Mouse (Mus musculus) megakaryocyte, adult 5-6 weeks (primary cell): ENCODE data around the gene Creld2. TPM values are rescaled to one million over a fixed set of nuclear protein-coding genes. Genes with fewer than 3 reads are reported as not detected.

Experiments
- ATAC-seq: 2 replicates; pipeline ENCODE4 v1.8.0; 2016; ENCODE audit warnings: mild to moderate bottlenecking, inconsistent platforms; ENCODE audit not compliant: poor library complexity, severe bottlenecking
- total RNA-seq, 2 experiments: library from RNA; stranded (forward) in 1 of 2; stranded (reverse) in 1 of 2; fragments of 153-499, 151-499 nt in 1 of 2; fragments of 221-1000, 200-1000 nt in 1 of 2; gene quantifications; 2 replicates each; pipeline versions ENCODE4 v1.2.3 to v1.2.4; 2015 to 2017

Gene Creld2
- total RNA-seq, 2 experiments from 2014 or later: 22.2 to 41.4 TPM

- no peak for ATAC-seq
Measured at GRCm38 (mm10) chr15:88851507-88852149, 32.2 kb downstream of the Creld2 start.

GRCm38 (mm10) chr15:88853106-88853505, 33.7 kb downstream of the Creld2 start:
- ATAC-seq: no peak

GRCm38 (mm10) chr15:88854119-88854968, 34.9 kb downstream of the Creld2 start:
- ATAC-seq: no peak

- peak; percentile 78 for ATAC-seq
Measured at GRCm38 (mm10) chr15:88854969-88855830, 35.8 kb downstream of the Creld2 start.

GRCm38 (mm10) chr15:88855896-88856417, 36.5 kb downstream of the Creld2 start:
- ATAC-seq: no peak

- ATAC-seq: no peak
Measured at GRCm38 (mm10) chr15:88856613-88857012, 37.2 kb downstream of the Creld2 start.

GRCm38 (mm10) chr15:88857361-88857760, 37.9 kb downstream of the Creld2 start:
- ATAC-seq: no peak

- ATAC-seq: no peak
Measured at GRCm38 (mm10) chr15:88858141-88858541, 38.7 kb downstream of the Creld2 start.

GRCm38 (mm10) chr15:88858707-88859106, 39.3 kb downstream of the Creld2 start:
- ATAC-seq: no peak

- no peak for ATAC-seq
Measured at GRCm38 (mm10) chr15:88859206-88859970, 39.9 kb downstream of the Creld2 start.

GRCm38 (mm10) chr15:88860781-88861180, 41.3 kb downstream of the Creld2 start:
- no peak for ATAC-seq

- ATAC-seq: peak; percentile 84
Measured at GRCm38 (mm10) chr15:88861772-88862622, 42.6 kb downstream of the Creld2 start, which contains the start of gene Pim3. TSS of gene Pim3 (plus strand) at chr15:88862186.

- no peak for ATAC-seq
Measured at GRCm38 (mm10) chr15:88862881-88863694, 43.6 kb downstream of the Creld2 start.

- ATAC-seq: peak; percentile 37
Measured at GRCm38 (mm10) chr15:88863695-88864231, 44.3 kb downstream of the Creld2 start.

GRCm38 (mm10) chr15:88864270-88865030, 45.0 kb downstream of the Creld2 start:
- no peak for ATAC-seq

- ATAC-seq: no peak
Measured at GRCm38 (mm10) chr15:88865061-88865460, 45.6 kb downstream of the Creld2 start.
